ENCODE assay signal across 8 mouse cellular contexts in genomic region chr12:56689736-56690135, GRCm38 (mm10). TPM values are rescaled to one million over a fixed set of nuclear protein-coding genes. Genes with fewer than 3 reads are reported as not detected.
DNase-seq lines count a peak whose midpoint lies in the region; ATAC-seq and TF ChIP-seq lines count a peak whose summit lies in the region.

No protein-coding gene starts in this region.

- 1% methylated on average over 25 of the region's 25 CpGs for WGBS in neural tube, embryonic 15.5 days

- no peak overlapping the region for H3K4me2 ChIP-seq in neural tube, embryonic 15.5 days

- no peak overlapping the region for H3K4me3 ChIP-seq in gastrocnemius, adult 2 months
- no peak overlapping the region for H3K4me3 ChIP-seq in neural tube, embryonic 15.5 days (replicated peaks)

- DNase-seq in gastrocnemius, adult 2 months, result peak; percentile 38
- no peak for DNase-seq in gastrocnemius, postnatal 14 days
- DNase-seq in neural tube, embryonic 10.5 days (ENCODE audit: extremely low spot score, low spot score), result peak; percentile 82
- peak; percentile 25 to 40 for DNase-seq in kidney, postnatal 25 days
- DNase-seq in testis, postnatal 10 days (ENCODE audit: low spot score), result peak; percentile 77
- DNase-seq in Muller cell, postnatal 12 days (ENCODE audit: inconsistent ontology term), result no peak

- ATAC-seq in neural tube, embryonic 15.5 days (ENCODE audit: low FRiP score), result no peak
- no peak for ATAC-seq in activated CD4-positive, CD25-positive, alpha-beta regulatory T cell, adult 4 months

- no peak overlapping the region for H3K9ac ChIP-seq in neural tube, embryonic 15.5 days (replicated peaks)

- H3K9me3 ChIP-seq in neural tube, embryonic 15.5 days (replicated peaks), result 0 out of 2 replicates have a peak, but pooled peaks cover 3% of the 10 kb centered on the region

- TF ChIP-seq CTCF in gastrocnemius, adult 2 months (IDR thresholded peaks at IDR 0.05), result peak; percentile 36

- no peak overlapping the region for H3K27ac ChIP-seq in gastrocnemius, adult 2 months
- no peak overlapping the region for H3K27ac ChIP-seq in neural tube, embryonic 15.5 days (replicated peaks)

- intact Hi-C loops in gastrocnemius, adult 2 months (cut with DNase I), result no loop called here
- intact Hi-C loops in gastrocnemius, postnatal 14 days (cut with DNase I; ENCODE audit: low total_unique reads), result no loop called here

- H3K27me3 ChIP-seq in neural tube, embryonic 15.5 days (replicated peaks), result peaks cover 95% of the 10 kb centered on the region

- H3K4me1 ChIP-seq in neural tube, embryonic 15.5 days, result no peaks in the 10 kb centered on the region; the same call in none of the 2 replicates

- no peaks in the 10 kb centered on the region for H3K36me3 ChIP-seq in neural tube, embryonic 15.5 days

RNA-seq across cellular contexts. Expression of gene Pax9, which starts 1.8 kb away (rescaled TPM):
- total RNA-seq in gastrocnemius, adult 2 months (2021), result under 1 TPM; 0.06 to 0.10 TPM
- total RNA-seq in gastrocnemius, postnatal 14 days (2021), result under 1 TPM in 1 of 2 experiments, not detected in 1; 0.04 TPM
- 0.35 and 3.5 TPM in 2 replicates for polyA plus RNA-seq in neural tube, embryonic 15.5 days (2015; fragmentation: Nextera tagmentation; extraction: Ambion mirVana)
- polyA plus RNA-seq in activated CD4-positive, CD25-positive, alpha-beta regulatory T cell, adult 4 months (2017; shearing (Covaris generic)), result not detected

Comparison
In these comparisons a context has a peak if more than half of its experiments do, and no peak if none do; other contexts are left out.
1. DNase-seq: peak in gastrocnemius, adult 2 months (single experiment), neural tube, embryonic 10.5 days (single experiment), kidney, postnatal 25 days (2 of 2) and testis, postnatal 10 days (single experiment); none in gastrocnemius, postnatal 14 days (single experiment) and Muller cell, postnatal 12 days (single experiment).